Mouse (Mus musculus) cerebellum, adult 9-10 months (tissue): ENCODE measurements at regions not wholly inside any gene's neighbourhood (a gene's known extent, or its start where the extent isn't known, plus 50 kb on each side); places are given as distances from the start of the nearest gene placed in this dataset.

Source experiments
- DNase-seq: peaks from one replicate; pipeline ENCODE4 v3.0.0; 2022

- DNase-seq = no peak
Measured at GRCm38 (mm10) chr17:45863471-45864205, 130.0 kb upstream of the 1600014C23Rik start.

- DNase-seq = no peak
Measured at GRCm38 (mm10) chr17:45863031-45863430, 129.4 kb upstream of the 1600014C23Rik start.

DNA sequence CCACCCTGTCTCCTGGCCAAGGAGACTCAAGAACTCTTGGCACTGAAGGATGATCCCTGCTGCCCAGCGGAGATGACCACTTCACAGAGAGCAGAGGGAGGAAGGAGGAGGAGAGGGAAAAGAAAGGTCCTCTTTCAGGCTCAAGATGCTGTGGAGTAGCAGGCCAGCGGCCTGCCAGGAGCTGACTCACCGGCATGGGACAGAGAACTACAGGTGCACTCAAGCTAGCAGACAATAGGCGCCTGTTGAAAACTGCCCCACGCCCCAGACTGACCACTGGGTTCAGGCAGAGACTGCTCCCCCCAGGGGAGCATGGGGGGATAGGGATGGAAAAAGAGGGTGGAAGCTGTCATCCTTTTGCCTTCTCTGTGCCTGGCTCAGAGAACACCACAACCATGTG is 125.8 kb upstream of the 1600014C23Rik start:
- DNase-seq = no peak

GRCm38 (mm10) chr17:45853931-45854653 is 120.4 kb upstream of the 1600014C23Rik start:
- no peak for DNase-seq

- DNase-seq = no peak
Measured at GRCm38 (mm10) chr17:45852402-45852801, 118.8 kb upstream of the 1600014C23Rik start.

GRCm38 (mm10) chr17:45851723-45852396 is 118.2 kb upstream of the 1600014C23Rik start:
- no peak for DNase-seq

GRCm38 (mm10) chr17:45850976-45851375 is 117.3 kb upstream of the 1600014C23Rik start:
- no peak for DNase-seq

DNA sequence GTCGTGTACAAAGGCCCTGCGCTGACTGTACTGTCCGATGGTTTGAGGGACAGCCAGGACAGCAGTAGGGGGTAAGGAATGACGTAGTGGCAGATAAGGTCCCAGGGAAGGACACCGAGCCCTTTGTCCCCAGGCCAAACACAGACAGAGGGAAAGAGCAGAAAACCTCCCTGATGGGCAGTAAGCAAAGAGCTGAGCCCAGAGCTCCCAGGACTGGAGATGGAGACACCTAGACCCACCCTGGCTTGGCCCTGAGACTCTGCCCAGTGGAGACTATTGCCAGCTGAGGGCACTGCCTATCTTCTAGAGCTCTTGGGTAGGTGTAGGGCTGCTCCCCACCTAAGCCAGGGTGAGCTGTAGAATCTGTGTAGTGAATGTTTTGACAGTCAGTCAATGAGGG is 116.5 kb upstream of the 1600014C23Rik start:
- no peak for DNase-seq

DNA sequence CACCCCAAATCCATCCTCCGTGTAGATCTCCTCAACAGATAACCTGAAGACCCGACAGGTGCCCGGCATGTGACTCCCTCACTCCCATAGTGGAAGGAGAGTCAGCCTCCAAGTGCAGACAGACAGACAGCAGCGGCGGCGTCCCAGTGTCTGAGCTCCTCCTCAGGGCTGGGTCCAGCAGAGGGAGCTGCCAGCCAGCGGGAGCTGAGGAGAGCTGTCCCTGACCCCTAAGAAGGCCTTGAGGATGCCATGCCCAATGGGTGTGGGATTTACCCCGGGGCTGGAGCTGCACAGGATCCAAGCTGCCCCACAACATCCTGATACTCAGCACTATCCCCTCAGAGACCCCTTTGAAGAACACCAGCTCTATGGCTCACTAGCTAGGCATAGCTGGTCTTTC is 115.0 kb upstream of the 1600014C23Rik start:
- DNase-seq = no peak

DNA sequence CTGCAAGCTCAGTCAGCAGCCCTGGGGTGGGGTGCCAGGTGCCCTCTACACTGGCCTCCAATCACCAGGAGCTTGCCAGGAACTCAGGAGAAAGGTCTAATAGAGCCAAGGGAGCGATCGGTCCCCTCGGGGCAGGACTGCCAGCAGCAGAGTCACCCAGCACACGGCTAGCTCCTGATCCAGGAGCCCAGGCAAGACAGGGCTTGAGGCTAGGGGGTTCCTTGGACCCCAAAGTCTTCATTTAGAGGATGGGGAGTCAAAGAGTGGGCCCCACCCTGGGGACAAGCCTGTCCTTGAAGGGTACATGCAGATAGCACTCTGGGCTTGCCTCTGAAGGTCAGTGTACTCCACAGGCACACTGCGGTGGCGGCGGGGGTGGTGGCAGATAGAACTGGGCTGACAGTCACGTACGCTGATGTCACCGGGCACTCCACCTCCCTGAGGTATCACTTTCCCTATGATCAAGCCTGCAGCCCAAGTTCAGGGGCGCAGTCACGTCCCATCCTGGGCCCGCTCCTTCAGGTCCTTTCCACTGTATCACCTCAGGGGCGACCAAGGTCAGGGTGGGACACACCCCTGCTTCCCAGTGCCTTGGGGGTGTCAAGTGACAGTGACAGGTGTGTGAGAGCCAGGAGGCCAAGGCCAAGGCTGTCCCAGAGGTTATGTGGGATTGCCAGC is 114.2 kb upstream of the 1600014C23Rik start:
- DNase-seq = no peak

- DNase-seq = no peak
Measured at GRCm38 (mm10) chr17:45845832-45846231, 112.2 kb upstream of the 1600014C23Rik start.

DNA sequence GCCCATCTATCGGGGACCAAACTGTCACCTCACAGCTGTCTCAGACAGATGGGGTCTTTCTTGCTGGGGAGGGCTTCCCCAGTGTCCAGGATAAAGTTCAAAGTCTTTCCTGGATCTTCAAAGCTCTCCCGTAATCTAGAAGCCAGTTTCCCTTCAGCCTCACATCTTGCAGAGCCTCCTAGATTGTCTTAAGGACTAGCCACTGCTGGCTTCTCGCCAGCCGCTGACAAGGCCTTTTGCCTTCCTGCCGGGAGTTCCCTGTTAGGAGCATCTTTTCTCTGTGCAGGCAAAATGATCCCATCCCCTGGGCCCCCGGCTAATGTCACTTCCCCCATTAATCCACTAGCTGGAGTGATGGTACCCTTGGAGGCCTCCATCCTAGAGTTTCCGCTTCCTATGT is 103.1 kb upstream of the 1600014C23Rik start:
- DNase-seq = no peak

DNA sequence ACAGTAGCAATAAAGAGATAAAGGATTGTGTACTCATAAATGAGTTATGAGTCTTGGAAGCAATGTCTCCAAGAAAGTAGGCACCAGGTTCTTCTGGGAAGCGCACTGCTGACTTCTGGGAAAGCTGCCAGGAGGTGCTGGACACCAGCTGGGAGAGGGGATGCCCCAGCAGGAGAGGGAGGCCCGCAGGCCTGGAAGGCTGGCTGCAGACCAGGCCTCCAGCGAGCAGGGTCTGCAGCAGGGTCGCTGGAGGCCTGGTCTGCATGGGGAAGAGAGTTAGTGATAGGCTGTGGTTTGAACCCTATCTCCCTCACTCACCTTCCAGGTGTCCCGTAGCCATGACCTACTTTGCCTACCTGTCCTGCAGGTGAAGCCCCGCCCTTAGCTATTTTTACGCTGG is 102.6 kb upstream of the 1600014C23Rik start:
- no peak for DNase-seq

GRCm38 (mm10) chr17:45834518-45835071 is 101.0 kb upstream of the 1600014C23Rik start:
- no peak for DNase-seq

GRCm38 (mm10) chr17:45830324-45830723 is 96.7 kb upstream of the 1600014C23Rik start:
- DNase-seq = no peak

DNA sequence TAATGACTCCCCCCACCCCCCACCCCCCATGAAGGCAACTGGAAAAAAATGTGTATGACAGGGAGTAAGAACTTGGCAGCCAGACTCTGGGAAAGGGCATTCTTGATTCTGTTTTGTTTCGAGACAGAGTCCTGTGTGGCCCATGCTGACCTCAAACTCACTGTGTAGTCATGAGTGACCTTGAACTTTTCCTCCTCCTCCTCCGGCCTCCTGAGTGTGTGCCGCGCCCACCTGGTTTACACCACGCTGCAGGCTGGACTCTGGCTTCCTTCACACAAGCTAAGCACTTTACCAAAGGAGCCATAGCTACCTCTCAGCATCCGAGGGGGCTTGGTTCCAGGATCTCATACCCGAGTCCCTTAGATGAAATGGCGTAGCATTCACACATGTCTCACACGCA is 95.9 kb upstream of the 1600014C23Rik start:
- no peak for DNase-seq

DNA sequence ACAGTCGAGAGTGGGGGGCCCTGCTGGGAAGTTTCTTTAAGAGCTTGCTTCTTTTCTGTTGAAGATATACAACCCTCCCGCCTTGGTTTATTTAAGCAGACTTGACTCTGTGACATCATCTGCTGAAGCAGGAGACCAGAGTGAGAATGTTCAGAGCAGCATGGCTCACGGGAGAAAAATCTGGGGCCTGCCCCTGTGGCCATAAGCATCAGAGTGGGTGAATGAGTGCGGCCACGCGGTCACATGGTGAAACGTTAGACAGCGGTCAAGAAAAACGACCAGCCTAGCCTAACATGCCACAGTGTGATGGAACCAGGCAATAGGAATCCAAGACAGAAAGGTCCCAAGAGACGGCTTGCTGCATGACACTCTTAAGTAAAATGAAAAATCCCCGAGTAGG is 95.2 kb upstream of the 1600014C23Rik start:
- DNase-seq = no peak

- no peak for DNase-seq
Measured at GRCm38 (mm10) chr17:45828284-45828824, 94.7 kb upstream of the 1600014C23Rik start.

- DNase-seq = no peak
Measured at GRCm38 (mm10) chr17:45824977-45825376, 91.3 kb upstream of the 1600014C23Rik start.

GRCm38 (mm10) chr17:45823501-45823900 is 89.9 kb upstream of the 1600014C23Rik start:
- DNase-seq = no peak

- no peak for DNase-seq
Measured at GRCm38 (mm10) chr17:45822427-45822826, 88.8 kb upstream of the 1600014C23Rik start.

DNA sequence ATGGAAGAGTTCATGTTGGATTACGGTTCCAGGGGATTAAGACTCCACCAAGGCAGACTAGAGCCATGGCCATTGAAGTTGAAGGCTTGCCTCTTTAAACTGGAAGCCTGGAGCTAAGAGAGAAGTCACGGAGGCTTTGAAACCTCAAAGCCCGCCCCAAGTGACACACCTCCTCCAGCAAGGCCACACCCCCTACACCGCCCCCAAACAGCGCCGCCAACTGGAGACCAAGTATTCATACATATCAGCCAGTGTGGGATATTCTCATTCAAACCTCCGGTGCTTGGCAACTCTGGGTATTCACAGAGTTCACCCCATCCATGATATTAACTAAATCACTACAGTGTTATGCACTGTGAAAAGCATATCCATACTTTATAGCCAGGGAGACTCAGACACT is 87.7 kb upstream of the 1600014C23Rik start:
- no peak for DNase-seq

GRCm38 (mm10) chr17:45819143-45819542 is 85.5 kb upstream of the 1600014C23Rik start:
- DNase-seq = no peak
